Mouse (Mus musculus) intestine, embryonic 15.5 days (tissue): ENCODE measurements around the gene Fst. TPM values are rescaled to one million over a fixed set of nuclear protein-coding genes. Genes with fewer than 3 reads are reported as not detected.

ENCODE experiments used
- ATAC-seq: fragments of 200-750 bp; cut with Nextera tagmentation; 2 replicates; pipeline ENCODE4 v1.8.0; 2017; ENCODE audit warnings: moderate TSS enrichment, moderate library complexity
- H3K27ac ChIP-seq: fragments of 300-500 bp; sonication (generic); 2 replicates; pipeline ENCODE4 v1.5.1; 2015; ENCODE audit warnings: mild to moderate bottlenecking, inconsistent platforms
- H3K27me3 ChIP-seq: fragments of 300-500 bp; sonication (generic); replicated peaks from 2 replicates; pipeline ENCODE4 v1.6.1; 2015; ENCODE audit warnings: inconsistent platforms
- H3K36me3 ChIP-seq: fragments of 300-500 bp; sonication (generic); 2 replicates; pipeline ENCODE4 v1.6.1; 2015; ENCODE audit warnings: inconsistent platforms
- H3K4me1 ChIP-seq: fragments of 300-500 bp; sonication (generic); replicated peaks from 2 replicates; pipeline ENCODE4 v1.6.1; 2015; ENCODE audit warnings: inconsistent platforms
- H3K4me2 ChIP-seq: fragments of 300-500 bp; sonication (generic); replicated peaks from 2 replicates; pipeline ENCODE4 v1.6.1; 2015; ENCODE audit warnings: mild to moderate bottlenecking, inconsistent platforms
- H3K4me3 ChIP-seq: fragments of 300-500 bp; sonication (generic); replicated peaks from 2 replicates; pipeline ENCODE4 v1.5.1; 2015; ENCODE audit warnings: inconsistent platforms
- H3K9ac ChIP-seq: fragments of 300-500 bp; sonication (generic); 2 replicates; pipeline ENCODE4 v1.6.1; 2015; ENCODE audit warnings: inconsistent platforms
- H3K9me3 ChIP-seq: fragments of 300-500 bp; sonication (generic); 2 replicates; pipeline ENCODE4 v1.6.1; 2016; ENCODE audit warnings: inconsistent platforms
- WGBS: fragments of 180-500 bp; shearing (Covaris S2); methylation state at CpG from one replicate; pipeline ENCODE4 v1.1.7; 2015; 5-methylcytosine and 5-hydroxymethylcytosine counted together
- polyA plus RNA-seq: library from polyadenylated mRNA; unstranded; fragments of >200 nt; fragmentation: Nextera tagmentation; extraction: Ambion mirVana; gene quantifications from 2 replicates; pipeline ENCODE4 v1.2.1, GENCODE M21; 2015

The Fst gene
- polyA plus RNA-seq, 1 experiment from 2014 or later, result 30.4 TPM

DNA sequence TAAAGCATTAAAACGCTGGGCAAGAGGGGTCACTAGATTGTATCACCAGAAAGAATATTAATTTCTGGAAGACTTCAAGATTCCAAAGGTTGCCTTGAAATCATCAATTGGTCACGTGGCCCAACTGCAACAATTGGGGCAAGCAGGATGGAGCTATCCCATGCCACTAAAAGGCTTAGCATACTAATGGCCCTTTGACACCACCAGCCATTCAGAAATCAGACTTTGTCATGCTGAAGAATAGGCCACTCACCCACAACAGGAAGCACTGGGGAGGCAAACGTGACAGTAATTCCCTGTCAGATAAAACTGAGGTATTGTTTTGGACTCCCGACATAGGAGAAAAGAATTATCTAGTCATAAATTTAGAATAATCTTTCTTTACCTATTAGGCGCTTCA, 52.3 kb downstream of the Fst start:
- H3K4me1 ChIP-seq, result no peaks in the 10 kb centered on the region
- H3K4me3 ChIP-seq, result no peak overlapping the region
- no peaks in the 10 kb centered on the region for H3K9me3 ChIP-seq
- no peak overlapping the region for H3K4me2 ChIP-seq
- H3K27ac ChIP-seq, result no peak overlapping the region
- no peak overlapping the region for H3K9ac ChIP-seq
- H3K36me3 ChIP-seq, result no peaks in the 10 kb centered on the region
- H3K27me3 ChIP-seq, result no peaks in the 10 kb centered on the region
- no peak for ATAC-seq
- 30% methylated on average over 5 of the region's 5 CpGs for WGBS

- no peaks in the 10 kb centered on the region for H3K36me3 ChIP-seq
Observed at GRCm38 (mm10) chr13:114405100-114405715, 53.5 kb downstream of the Fst start.

More at GRCm38 (mm10) chr13:114405100-114405715, 53.5 kb downstream of the Fst start:
- Histone ChIP-seq H3K4me2 (no peak overlapping the region), H3K27me3 (no peaks in the 10 kb centered on the region), H3K27ac (no peak overlapping the region), H3K4me1 (no peaks in the 10 kb centered on the region), H3K9ac (no peak overlapping the region), H3K4me3 (no peak overlapping the region), H3K9me3 (no peaks in the 10 kb centered on the region)
- WGBS, result 85% methylated on average over 9 of the region's 9 CpGs
- no peak for ATAC-seq

Other genes with a start within 250 kb of the Fst start
- gene Ndufs4, start 70.7 kb downstream of the Fst start, polyA plus RNA-seq, result 312 and 315 TPM in 2 replicates